Comparison of ENCODE assay signal across 9 mouse cellular contexts in the genomic region with DNA sequence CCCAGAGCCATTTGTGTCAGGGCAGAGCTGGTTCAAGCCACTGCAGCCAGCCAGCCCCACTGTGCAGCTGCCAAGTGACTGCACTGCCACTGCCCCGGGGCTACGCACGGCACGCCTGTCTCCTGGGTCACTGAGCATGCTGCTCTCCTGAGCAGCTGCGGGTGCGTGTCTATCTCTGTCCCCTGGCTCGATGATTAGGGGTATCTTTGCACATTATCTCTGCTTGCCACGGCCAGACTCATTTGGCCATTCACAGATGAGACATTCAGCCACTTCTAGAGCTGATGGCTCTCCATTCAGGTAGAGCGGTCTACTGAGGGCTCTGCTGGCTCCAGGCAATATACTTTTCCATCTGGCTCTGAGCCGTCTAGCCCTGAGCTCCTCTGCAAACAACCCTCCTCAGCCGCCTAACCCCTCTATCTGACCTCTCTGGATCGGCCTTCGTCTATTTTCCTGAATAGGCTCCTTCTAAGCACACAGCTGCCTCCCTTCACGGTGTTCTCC. TPM values are rescaled to one million over a fixed set of nuclear protein-coding genes. Genes with fewer than 3 reads are reported as not detected.
DNase-seq lines count a peak whose midpoint lies in the region; ATAC-seq and TF ChIP-seq lines count a peak whose summit lies in the region.
"Had no signal": no experiment of that assay in that cellular context is flagged by ENCODE, and none has a peak within 500 bp of the region (broad histone marks: within the 10 kb centered on the region; RNA-seq: fewer than 3 reads in every experiment).

No protein-coding gene starts in this region.

- TF ChIP-seq POLR2A in limb, embryonic 14.5 days (IDR thresholded peaks at IDR 0.05; ENCODE audit: borderline replicate concordance, extremely low read depth, insufficient read depth, insufficient read length), result no peak

- peaks cover 61% of the 10 kb centered on the region for H3K4me1 ChIP-seq in forebrain, embryonic 10.5 days
- peaks cover 51% of the 10 kb centered on the region for H3K4me1 ChIP-seq in forebrain, embryonic 13.5 days
- peaks cover 30% of the 10 kb centered on the region for H3K4me1 ChIP-seq in embryonic facial prominence, embryonic 14.5 days (ENCODE audit: control insufficient read depth, insufficient read depth, low read length)
- H3K4me1 ChIP-seq in limb, embryonic 14.5 days (ENCODE audit: control insufficient read depth, insufficient read depth, low read length), result peaks cover 21% of the 10 kb centered on the region; the same call in 1 of the 2 replicates

- H3K27me3 ChIP-seq in forebrain, embryonic 10.5 days (ENCODE audit: poor library complexity, severe bottlenecking), result peaks cover 95% of the 10 kb centered on the region
- peaks cover 46% of the 10 kb centered on the region for H3K27me3 ChIP-seq in forebrain, embryonic 13.5 days
- no peaks in the 10 kb centered on the region; the same call in none of the 2 replicates for H3K27me3 ChIP-seq in embryonic facial prominence, embryonic 14.5 days (replicated peaks; ENCODE audit: control insufficient read depth, insufficient read depth, low read length)
- H3K27me3 ChIP-seq in limb, embryonic 14.5 days (ENCODE audit: control insufficient read depth, insufficient read depth, low read length), result peaks cover 5% of the 10 kb centered on the region; the same call in 1 of the 2 replicates

- ATAC-seq in forebrain, embryonic 13.5 days, result no peak
- ATAC-seq in embryonic facial prominence, embryonic 14.5 days (ENCODE audit: low read depth), result peak; percentile 51; the same call in 1 of the 2 replicates
- ATAC-seq in limb, embryonic 14.5 days (ENCODE audit: low FRiP score, low read depth), result peak; percentile 51; the same call in 1 of the 2 replicates
- no peak for ATAC-seq in granulocyte monocyte progenitor cell, adult 5-6 weeks (replicated peaks; ENCODE audit: poor library complexity, severe bottlenecking)
- ATAC-seq: liver, postnatal 0 days had no signal

- peak; percentile 24 for DNase-seq in forebrain, embryonic 10.5 days (ENCODE audit: extremely low spot score, low spot score)
- peak; percentile 27 for DNase-seq in 3134 (ENCODE audit: extremely low read depth, insufficient read length, low spot score)
- DNase-seq in embryonic facial prominence, embryonic 14.5 days (ENCODE audit: low spot score), result peak; percentile 65
- no peak for DNase-seq in limb, embryonic 14.5 days (ENCODE audit: low spot score)
- no peak for DNase-seq in layer of hippocampus, adult 9-11 months
- no peak for DNase-seq in testis, postnatal 10 days (ENCODE audit: low spot score)
- DNase-seq: liver, postnatal 0 days had no signal

- H3K4me2 ChIP-seq in forebrain, embryonic 13.5 days, result no peak overlapping the region
- no peak overlapping the region for H3K4me2 ChIP-seq in embryonic facial prominence, embryonic 14.5 days (ENCODE audit: low read depth, low read length)
- no peak overlapping the region for H3K4me2 ChIP-seq in limb, embryonic 14.5 days (replicated peaks; ENCODE audit: low read depth, low read length, severe bottlenecking)

- H3K4me3 ChIP-seq in forebrain, embryonic 10.5 days, result no peak overlapping the region
- H3K4me3 ChIP-seq in forebrain, embryonic 13.5 days, result no peak overlapping the region
- no peak overlapping the region for H3K4me3 ChIP-seq in embryonic facial prominence, embryonic 14.5 days (ENCODE audit: low read depth, low read length)
- no peak overlapping the region for H3K4me3 ChIP-seq in limb, embryonic 14.5 days (replicated peaks; ENCODE audit: low read length)

- no peak overlapping the region for H3K9ac ChIP-seq in forebrain, embryonic 13.5 days
- no peak overlapping the region for H3K9ac ChIP-seq in embryonic facial prominence, embryonic 14.5 days (ENCODE audit: low read depth, low read length)
- no peak overlapping the region for H3K9ac ChIP-seq in limb, embryonic 14.5 days (ENCODE audit: low read depth, low read length, severe bottlenecking)
- H3K9ac ChIP-seq: liver, postnatal 0 days had no signal

- WGBS in forebrain, embryonic 10.5 days, result 22% methylated on average over 14 of the region's 14 CpGs
- 14% methylated on average over 14 of the region's 14 CpGs for WGBS in forebrain, embryonic 13.5 days
- WGBS in embryonic facial prominence, embryonic 14.5 days, result 23% methylated on average over 14 of the region's 14 CpGs
- WGBS in limb, embryonic 14.5 days, result 28% methylated on average over 14 of the region's 14 CpGs

- no peaks in the 10 kb centered on the region for H3K9me3 ChIP-seq in forebrain, embryonic 10.5 days
- H3K9me3 ChIP-seq in forebrain, embryonic 13.5 days (replicated peaks), result no peaks in the 10 kb centered on the region
- no peaks in the 10 kb centered on the region for H3K9me3 ChIP-seq in embryonic facial prominence, embryonic 14.5 days (ENCODE audit: control insufficient read depth, low read length)
- no peaks in the 10 kb centered on the region for H3K9me3 ChIP-seq in limb, embryonic 14.5 days (ENCODE audit: control insufficient read depth, low read length)

- H3K36me3 ChIP-seq in forebrain, embryonic 10.5 days (replicated peaks), result no peaks in the 10 kb centered on the region
- no peaks in the 10 kb centered on the region for H3K36me3 ChIP-seq in forebrain, embryonic 13.5 days (ENCODE audit: poor library complexity, severe bottlenecking)
- H3K36me3 ChIP-seq in embryonic facial prominence, embryonic 14.5 days (ENCODE audit: control insufficient read depth, insufficient read depth, low read length), result no peaks in the 10 kb centered on the region
- H3K36me3 ChIP-seq in limb, embryonic 14.5 days (ENCODE audit: control insufficient read depth, insufficient read depth, low read length), result no peaks in the 10 kb centered on the region

- H3K27ac ChIP-seq in forebrain, embryonic 10.5 days, result peak overlapping the region; percentile 70
- H3K27ac ChIP-seq in forebrain, embryonic 13.5 days, result no peak overlapping the region
- H3K27ac ChIP-seq in embryonic facial prominence, embryonic 14.5 days (replicated peaks; ENCODE audit: low read depth, low read length), result no peak overlapping the region
- no peak overlapping the region for H3K27ac ChIP-seq in limb, embryonic 14.5 days (replicated peaks; ENCODE audit: low read depth, low read length)

RNA-seq across cellular contexts. Expression of gene Sdk2, which starts 49.9 kb away (rescaled TPM):
- polyA plus RNA-seq in forebrain, embryonic 10.5 days (2016; fragmentation: Nextera tagmentation; extraction: Ambion mirVana), result 0.87 and 1.5 TPM in 2 replicates
- 1.6 and 1.8 TPM in 2 replicates for polyA plus RNA-seq in forebrain, embryonic 13.5 days (2015; fragmentation: Nextera tagmentation; extraction: Ambion mirVana)
- polyA plus RNA-seq in embryonic facial prominence, embryonic 14.5 days (2014; fragmentation: Nextera tagmentation; extraction: Ambion mirVana), result 5.9 and 6.3 TPM in 2 replicates
- polyA plus RNA-seq in limb, embryonic 14.5 days (2012; rRNA removed), result 11.6 and 13.3 TPM in 2 replicates
- polyA plus RNA-seq in limb, embryonic 14.5 days (2014; fragmentation: Nextera tagmentation; extraction: Ambion mirVana), result 7.4 and 8.0 TPM in 2 replicates
- 0.04 TPM in 1 of 2 replicates, not detected in the other for total RNA-seq in granulocyte monocyte progenitor cell, adult 5-6 weeks (2014; fragmentation: Nextera tagmentation)
- not detected in 2 replicates for total RNA-seq in granulocyte monocyte progenitor cell, adult 5-6 weeks (2017)

Comparison
In these comparisons a context has a peak if more than half of its experiments do, and no peak if none do; other contexts are left out.
1. DNase-seq: peak in forebrain, embryonic 10.5 days (single experiment), 3134 (single experiment) and embryonic facial prominence, embryonic 14.5 days (single experiment); none in limb, embryonic 14.5 days (single experiment), layer of hippocampus, adult 9-11 months (single experiment) and testis, postnatal 10 days (single experiment).
2. ATAC-seq: peak in embryonic facial prominence, embryonic 14.5 days (single experiment) and limb, embryonic 14.5 days (single experiment); none in forebrain, embryonic 13.5 days (single experiment) and granulocyte monocyte progenitor cell, adult 5-6 weeks (single experiment).